Mouse (Mus musculus): ENCODE results near the gene Asprv1.
A peak's percentile ranks its signal among the peaks of the same experiment; 100 is the strongest.

Asprv1 gene

DNA sequence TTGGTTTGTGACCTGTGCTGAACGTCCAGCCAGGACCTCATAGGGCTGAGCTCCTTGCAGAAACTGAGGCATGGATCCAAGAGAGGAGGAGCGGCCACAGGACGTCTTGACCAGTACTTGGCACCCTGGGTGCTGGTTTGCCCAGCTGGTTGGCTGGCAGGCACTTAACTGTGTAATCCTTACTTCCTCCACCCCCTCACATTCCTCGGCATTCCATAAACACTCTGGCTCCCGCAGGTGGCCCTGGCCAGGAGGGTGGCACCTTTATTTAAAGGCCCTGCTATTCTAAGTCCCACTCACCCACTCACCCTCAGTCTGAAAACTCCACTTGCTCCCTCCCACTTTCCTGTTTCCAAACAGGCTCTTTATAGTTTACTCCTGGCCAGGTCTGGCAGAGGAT lies 17.2 kb upstream of the Asprv1 start:
- peak; percentile 69 for DNase-seq (ENCODE audit: extremely low read depth, insufficient read length, low spot score)

DNA sequence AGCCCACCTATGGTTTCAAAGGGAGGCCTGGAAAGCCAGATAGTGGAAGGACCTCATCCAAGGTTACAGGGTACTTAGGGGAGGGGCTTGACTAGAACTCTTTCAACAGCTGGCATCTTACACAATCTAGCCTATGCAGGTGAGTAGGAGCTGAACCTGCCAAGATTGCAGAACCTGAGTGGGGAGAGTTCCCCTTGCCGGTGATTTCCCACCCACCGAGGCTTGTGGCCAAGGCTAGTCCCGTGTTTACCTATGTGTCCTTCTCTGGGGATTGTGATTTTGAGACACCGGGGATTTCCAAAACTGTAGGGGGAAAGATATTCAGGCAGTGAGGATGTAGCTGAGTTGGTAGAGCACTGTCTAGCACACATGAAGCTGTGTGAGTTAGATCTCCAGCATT lies 12.7 kb upstream of the Asprv1 start:
- no peak for DNase-seq (ENCODE audit: extremely low read depth, insufficient read length, low spot score)

DNA sequence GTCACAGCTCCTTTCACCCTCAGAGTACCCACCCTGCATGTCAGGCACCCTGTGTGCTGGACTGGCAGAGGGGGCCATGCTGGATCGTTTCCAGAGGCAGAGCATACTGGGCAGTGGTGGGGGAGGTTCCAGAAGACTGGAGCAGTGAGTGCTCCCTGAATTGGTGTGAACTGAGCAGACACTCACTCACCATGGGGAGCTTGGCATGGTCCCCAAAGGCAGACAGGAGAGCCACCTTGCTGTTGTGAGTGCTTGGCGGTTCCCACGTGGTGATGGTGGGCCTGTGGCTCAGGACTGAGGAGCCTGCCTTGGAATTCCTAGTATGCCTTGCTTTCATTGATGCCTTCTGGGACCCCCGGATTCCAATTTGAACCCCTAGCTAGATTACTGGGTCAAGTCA lies 4.8 kb upstream of the Asprv1 start:
- DNase-seq (ENCODE audit: extremely low read depth, insufficient read length, low spot score), result no peak

DNA sequence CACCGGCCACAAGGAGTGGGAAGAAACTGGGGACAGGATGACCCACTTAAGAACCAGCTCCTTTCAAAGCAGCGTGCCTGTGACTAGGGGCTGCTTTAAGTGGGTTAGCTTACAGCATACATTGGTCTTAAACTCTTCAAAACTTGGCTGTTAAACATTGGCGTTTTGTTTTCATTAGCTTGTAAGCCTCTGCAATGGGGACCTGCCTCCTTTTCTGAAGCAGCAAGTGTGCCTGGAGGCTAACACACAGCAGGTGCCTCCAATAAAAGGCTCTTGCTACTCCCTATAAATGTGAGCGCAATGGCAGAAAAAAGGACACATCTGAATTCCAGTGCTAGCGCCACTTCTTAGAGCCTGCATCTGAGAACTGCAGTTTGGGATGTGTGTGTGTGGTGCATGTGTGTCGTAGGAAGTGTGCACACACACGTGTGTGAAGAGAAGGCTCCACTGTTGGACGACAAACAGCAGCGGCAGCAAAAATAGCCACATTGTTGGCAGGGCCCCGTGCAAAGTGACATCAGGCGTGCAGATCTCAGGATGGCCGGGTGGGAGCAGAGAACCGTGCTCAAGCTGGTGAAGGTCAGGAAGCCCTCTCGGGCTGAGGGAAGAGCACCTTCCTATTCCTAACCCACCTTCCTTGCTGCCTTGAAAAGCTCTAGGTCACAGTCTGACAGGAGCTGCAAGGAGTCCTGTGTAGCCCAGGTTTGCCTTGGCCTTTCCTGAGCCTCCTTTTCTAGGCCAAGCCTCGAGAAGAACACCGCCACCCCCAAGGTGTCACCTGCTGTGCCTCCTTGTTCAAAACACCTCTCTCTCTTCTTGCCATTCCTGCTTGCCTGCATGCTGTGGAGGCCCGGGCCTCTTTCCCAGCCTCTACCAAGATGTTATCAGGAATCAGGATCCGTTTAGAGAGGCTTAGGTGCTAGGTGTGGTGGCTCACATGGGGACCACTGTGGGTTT lies 3.6 kb upstream of the Asprv1 start:
- no peak for DNase-seq (ENCODE audit: extremely low read depth, insufficient read length, low spot score)

DNA sequence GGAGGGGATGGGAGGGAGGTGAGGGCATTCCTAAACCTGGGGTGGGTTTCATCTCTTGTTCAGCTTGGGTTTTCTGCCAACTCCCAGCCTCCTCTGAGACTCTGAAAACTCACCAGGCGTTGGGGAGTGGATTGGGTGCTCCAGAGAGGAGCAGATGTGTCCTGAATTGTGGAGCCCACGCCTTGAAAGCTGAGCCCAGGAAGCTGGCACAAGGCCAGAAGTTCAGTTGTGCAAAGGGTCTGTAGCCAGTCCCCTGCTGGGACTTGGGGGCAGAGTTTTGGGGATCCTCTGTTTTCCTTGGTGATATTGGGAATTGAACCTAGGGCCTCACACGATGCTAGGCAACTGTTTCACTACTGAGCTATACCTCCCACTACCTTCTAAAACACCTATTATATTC lies 2.2 kb downstream of the Asprv1 start:
- DNase-seq (ENCODE audit: extremely low read depth, insufficient read length, low spot score), result no peak

DNA sequence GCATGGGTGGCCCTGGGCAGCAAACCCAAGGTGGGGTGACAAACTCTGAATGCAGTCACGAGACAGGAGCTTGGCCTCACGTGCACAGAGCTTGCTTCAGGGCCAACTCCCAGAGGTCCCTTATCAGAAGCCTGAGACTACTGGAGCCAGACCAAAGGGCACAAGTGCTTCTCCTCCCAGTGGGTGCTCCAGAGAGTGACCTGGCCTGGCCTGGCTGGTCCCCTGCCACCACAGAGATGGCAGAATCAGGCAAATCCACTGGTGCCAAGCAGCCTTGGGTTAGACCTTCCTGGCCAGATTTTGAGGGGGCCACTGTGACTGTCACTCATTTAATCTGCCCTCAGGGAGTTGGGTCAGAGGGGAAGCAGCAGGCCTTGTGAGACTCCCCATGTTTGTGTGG lies 8.5 kb downstream of the Asprv1 start:
- no peak for DNase-seq (ENCODE audit: extremely low read depth, insufficient read length, low spot score)

DNA sequence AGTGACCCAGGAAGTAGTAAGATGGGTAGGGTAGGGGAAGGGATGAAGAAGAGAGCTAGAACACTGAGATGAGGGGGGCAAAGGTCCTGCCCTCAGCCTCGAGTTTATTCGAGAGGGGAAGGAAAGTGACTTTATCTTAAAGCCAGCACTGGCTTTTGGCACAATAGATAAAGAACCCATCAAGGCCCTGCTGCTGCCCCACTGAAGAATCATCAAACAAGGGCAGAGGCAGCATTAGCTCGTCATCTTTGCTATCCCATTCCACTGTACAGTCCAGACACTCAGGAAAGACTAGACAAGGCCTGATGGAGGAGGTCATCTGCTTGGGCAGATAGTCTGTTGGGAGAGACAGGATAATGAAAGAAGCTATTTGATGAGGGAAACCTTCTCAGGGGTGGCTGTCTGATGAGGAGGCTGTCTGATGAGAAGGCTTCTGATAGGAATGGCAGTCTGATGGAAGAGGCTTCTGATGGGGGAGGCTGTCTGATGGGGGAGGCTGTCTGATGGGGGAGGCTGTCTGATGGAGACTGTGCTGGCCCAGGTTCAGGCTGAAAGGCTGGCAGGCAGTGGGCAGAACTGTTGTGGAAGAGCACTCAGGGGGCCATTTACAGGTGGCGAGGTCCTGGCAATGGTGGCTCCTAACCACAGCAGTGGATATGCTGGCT lies 9.3 kb downstream of the Asprv1 start:
- DNase-seq (ENCODE audit: extremely low read depth, insufficient read length, low spot score), result no peak

DNA sequence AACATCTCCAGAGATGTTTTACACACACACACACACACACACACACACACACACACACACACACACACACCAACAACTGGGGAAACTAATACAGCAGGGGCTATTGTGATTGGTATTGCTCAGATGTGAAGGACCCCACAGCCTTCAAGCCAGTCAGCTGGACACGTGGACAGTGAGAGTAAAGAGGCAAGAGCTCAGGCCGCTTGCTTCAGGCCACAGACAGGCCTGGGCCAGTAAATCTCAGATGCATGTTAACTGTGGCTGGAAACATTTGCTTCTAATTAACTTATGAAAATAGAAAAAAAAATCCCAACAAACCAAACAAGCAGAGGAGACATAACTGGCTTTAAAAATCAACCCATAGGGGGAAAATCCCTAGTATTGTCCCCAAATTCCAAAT lies 9.9 kb downstream of the Asprv1 start:
- DNase-seq (ENCODE audit: extremely low read depth, insufficient read length, low spot score), result no peak

DNA sequence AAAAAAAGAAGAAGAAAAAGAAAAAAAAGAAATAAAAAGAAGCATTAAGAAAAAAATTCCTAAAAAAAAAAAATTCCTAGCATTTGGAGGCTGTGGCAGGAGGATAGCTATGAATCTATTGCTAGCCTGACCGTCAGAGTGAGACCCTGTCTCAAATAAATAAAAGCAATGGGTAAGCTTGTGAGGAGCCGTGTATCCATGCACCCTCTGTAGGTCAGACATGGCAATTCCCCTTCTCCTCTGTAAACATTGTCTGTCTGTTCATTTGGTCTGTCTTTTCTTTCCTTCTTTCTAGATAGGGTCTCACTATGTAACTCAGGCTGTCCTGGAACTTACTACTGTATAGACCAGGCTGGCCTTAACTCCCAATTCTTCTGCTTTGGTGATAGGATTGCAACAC lies 10.5 kb downstream of the Asprv1 start:
- DNase-seq (ENCODE audit: extremely low read depth, insufficient read length, low spot score), result no peak

- no peak for DNase-seq (ENCODE audit: extremely low read depth, insufficient read length, low spot score)
These were observed 11.5 kb downstream of the Asprv1 start for GRCm38 (mm10) chr6:86639180-86640160.

DNA sequence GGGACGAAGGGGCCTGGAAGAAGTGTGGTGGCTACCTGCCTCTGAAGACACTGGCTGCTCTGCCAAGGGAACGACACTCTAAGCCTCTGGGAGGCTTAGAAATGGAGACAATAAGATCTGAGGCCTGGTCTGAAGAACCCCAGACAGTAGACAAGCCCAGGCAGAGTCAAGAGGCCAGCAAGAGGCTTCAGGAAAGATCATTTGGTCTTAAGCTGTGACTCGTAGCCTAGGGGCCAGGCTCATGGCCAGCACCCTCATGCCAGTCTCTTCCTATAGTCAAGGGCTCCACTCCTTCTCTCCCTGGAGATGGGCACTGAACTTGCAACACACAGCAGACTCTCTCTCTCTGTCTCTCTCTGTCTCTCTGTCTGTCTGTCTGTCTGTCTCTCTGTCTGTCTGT lies 12.2 kb downstream of the Asprv1 start:
- no peak for DNase-seq (ENCODE audit: extremely low read depth, insufficient read length, low spot score)

DNA sequence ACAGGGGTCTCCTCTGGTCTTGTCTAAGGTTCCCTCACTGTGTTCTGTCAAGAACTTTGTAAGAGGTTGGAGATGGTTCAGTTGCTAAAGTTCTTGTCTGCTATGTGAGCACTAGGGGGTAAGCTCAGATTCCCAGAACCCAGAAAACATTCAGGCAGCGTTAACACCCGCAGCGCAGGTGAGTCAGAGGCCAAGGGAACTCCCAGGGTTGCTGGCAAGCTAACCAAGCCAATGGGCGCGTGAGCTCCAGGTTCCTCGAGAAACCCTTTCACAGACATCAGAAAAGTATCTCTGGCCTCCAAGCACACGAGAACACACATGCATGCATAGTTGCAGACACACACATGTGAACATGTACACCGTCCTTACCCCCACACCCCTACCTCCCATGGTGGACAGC lies 12.8 kb downstream of the Asprv1 start:
- DNase-seq (ENCODE audit: extremely low read depth, insufficient read length, low spot score), result no peak

GRCm38 (mm10) chr6:86641716-86642115 lies 13.8 kb downstream of the Asprv1 start:
- DNase-seq (ENCODE audit: extremely low read depth, insufficient read length, low spot score), result peak; percentile 59

GRCm38 (mm10) chr6:86644775-86645400 lies 16.9 kb downstream of the Asprv1 start:
- no peak for DNase-seq (ENCODE audit: extremely low read depth, insufficient read length, low spot score)

- no peak for DNase-seq (ENCODE audit: extremely low read depth, insufficient read length, low spot score)
These were observed 17.6 kb downstream of the Asprv1 start for GRCm38 (mm10) chr6:86645551-86645950.

GRCm38 (mm10) chr6:86646143-86646542 lies 18.2 kb downstream of the Asprv1 start:
- no peak for DNase-seq (ENCODE audit: extremely low read depth, insufficient read length, low spot score)

DNA sequence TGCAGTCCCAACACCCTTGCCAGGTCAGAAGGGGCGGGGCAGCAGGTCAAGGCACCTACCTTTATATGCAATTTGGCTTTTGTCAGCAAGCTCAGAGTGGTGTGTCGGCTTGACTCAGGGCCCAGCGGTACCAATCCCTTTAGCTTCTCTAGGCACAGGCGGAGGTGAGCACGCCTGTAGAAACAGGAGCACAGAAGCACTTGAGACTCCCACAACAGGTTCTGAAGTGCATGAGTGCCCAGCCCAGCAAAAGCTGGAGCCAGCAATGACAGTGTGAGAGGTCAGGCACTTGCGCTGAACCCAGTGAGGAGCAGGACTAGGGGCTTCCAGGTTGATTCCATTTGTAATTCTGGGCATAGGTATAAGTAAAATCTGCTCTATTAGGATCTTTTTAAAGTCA lies 25.1 kb downstream of the Asprv1 start:
- no peak for DNase-seq (ENCODE audit: extremely low read depth, insufficient read length, low spot score)

DNA sequence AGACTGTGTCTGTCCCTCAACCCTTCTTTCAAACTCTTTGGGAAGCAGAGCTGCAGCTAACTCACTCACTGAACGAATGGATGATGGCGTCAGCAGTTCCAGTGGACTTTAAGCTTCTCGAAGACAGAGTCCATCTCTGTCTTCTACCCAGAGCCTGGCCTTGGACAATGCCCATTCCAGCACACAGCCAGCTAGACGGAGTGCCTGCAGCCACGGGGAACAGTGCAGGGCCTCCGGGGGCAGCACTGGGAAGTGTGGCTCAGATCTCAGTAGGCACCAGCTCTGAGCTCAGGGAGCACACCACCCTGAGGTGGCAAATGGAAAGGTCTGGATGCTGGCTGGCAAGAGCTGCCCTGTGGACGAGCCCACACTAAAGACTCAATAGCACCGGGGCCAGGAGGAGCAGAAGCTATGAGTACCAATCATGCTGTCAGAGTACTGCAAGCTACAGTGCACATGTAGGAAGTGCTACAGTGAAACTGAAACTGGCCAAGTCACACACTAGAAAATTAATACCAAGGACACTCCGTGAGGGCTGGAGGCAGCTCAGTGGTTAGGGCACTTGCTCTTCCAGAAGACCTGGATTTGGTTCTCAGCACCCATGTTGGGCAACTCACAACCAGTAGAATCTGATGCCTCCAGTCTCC lies 26.4 kb downstream of the Asprv1 start:
- no peak for DNase-seq (ENCODE audit: extremely low read depth, insufficient read length, low spot score)

DNA sequence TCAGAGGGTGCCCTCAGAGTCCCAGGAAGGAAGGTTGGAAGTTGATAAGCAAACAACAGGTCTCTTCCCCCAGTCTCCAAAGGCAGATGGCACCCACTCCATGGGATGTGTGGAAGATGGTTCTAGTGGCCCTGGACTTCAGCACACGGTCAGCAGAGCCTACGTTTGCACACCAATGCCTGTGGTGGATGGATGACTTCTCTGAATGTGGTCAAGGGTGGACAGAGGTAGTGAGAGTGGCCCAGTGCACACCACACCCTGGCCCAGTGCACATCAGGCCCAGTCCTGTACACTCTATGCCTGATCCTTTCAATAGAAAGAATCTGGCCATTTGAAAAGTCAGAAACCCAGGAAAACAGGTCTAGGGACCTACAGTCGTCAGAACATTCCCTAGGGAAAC lies 30.5 kb downstream of the Asprv1 start:
- no peak for DNase-seq (ENCODE audit: extremely low read depth, insufficient read length, low spot score)

Measured in 3134 (cell line).